Mouse (Mus musculus): Measurements from ENCODE around the gene Atp13a3. TPM values are rescaled to one million over a fixed set of nuclear protein-coding genes. Genes with fewer than 3 reads are reported as not detected.
A peak's percentile ranks its signal among the peaks of the same experiment; 100 is the strongest.

Atp13a3 gene
- total RNA-seq, 2 experiments from 2014 or later = 128 to 161 TPM

- ATAC-seq (replicated peaks; ENCODE audit: low FRiP score, low TSS enrichment, poor library complexity, severe bottlenecking) = no peak
These were observed 18.3 kb upstream of the Atp13a3 start for GRCm38 (mm10) chr16:30424053-30424452.

- no peak for ATAC-seq (replicated peaks; ENCODE audit: low FRiP score, low TSS enrichment, poor library complexity, severe bottlenecking)
These were observed 10.9 kb upstream of the Atp13a3 start for GRCm38 (mm10) chr16:30416707-30417106.

GRCm38 (mm10) chr16:30416284-30416683 is 10.5 kb upstream of the Atp13a3 start:
- ATAC-seq (replicated peaks; ENCODE audit: low FRiP score, low TSS enrichment, poor library complexity, severe bottlenecking) = no peak; the same call in 1 of the 2 replicates

- ATAC-seq (replicated peaks; ENCODE audit: low FRiP score, low TSS enrichment, poor library complexity, severe bottlenecking) = no peak
These were observed 6.9 kb upstream of the Atp13a3 start for GRCm38 (mm10) chr16:30412680-30413079.

- ATAC-seq (replicated peaks; ENCODE audit: low FRiP score, low TSS enrichment, poor library complexity, severe bottlenecking) = peak; percentile 28; the same call in 1 of the 2 replicates
These were observed 5.1 kb upstream of the Atp13a3 start for GRCm38 (mm10) chr16:30410914-30411313.

GRCm38 (mm10) chr16:30407513-30407912 is 1.7 kb upstream of the Atp13a3 start:
- peak; percentile 65 for ATAC-seq (replicated peaks; ENCODE audit: low FRiP score, low TSS enrichment, poor library complexity, severe bottlenecking)

GRCm38 (mm10) chr16:30403528-30403927 is 2.2 kb downstream of the Atp13a3 start:
- no peak for ATAC-seq (replicated peaks; ENCODE audit: low FRiP score, low TSS enrichment, poor library complexity, severe bottlenecking)

- peak; percentile 46 for ATAC-seq (replicated peaks; ENCODE audit: low FRiP score, low TSS enrichment, poor library complexity, severe bottlenecking)
These were observed 8.4 kb downstream of the Atp13a3 start for GRCm38 (mm10) chr16:30397127-30398057.

- no peak for ATAC-seq (replicated peaks; ENCODE audit: low FRiP score, low TSS enrichment, poor library complexity, severe bottlenecking)
These were observed 10.6 kb downstream of the Atp13a3 start for GRCm38 (mm10) chr16:30395136-30395535.

- no peak for ATAC-seq (replicated peaks; ENCODE audit: low FRiP score, low TSS enrichment, poor library complexity, severe bottlenecking)
These were observed 15.0 kb downstream of the Atp13a3 start for GRCm38 (mm10) chr16:30390650-30391340.

- no peak for ATAC-seq (replicated peaks; ENCODE audit: low FRiP score, low TSS enrichment, poor library complexity, severe bottlenecking)
These were observed 15.7 kb downstream of the Atp13a3 start for GRCm38 (mm10) chr16:30389831-30390649.

- peak; percentile 62 for ATAC-seq (replicated peaks; ENCODE audit: low FRiP score, low TSS enrichment, poor library complexity, severe bottlenecking)
These were observed 16.5 kb downstream of the Atp13a3 start for GRCm38 (mm10) chr16:30389210-30389684.

- peak; percentile 82 for ATAC-seq (replicated peaks; ENCODE audit: low FRiP score, low TSS enrichment, poor library complexity, severe bottlenecking)
These were observed 17.1 kb downstream of the Atp13a3 start for GRCm38 (mm10) chr16:30388522-30389209.

- ATAC-seq (replicated peaks; ENCODE audit: low FRiP score, low TSS enrichment, poor library complexity, severe bottlenecking) = 0 out of 2 replicates have a peak, but pooled peaks have one; percentile 15
These were observed 17.8 kb downstream of the Atp13a3 start for GRCm38 (mm10) chr16:30387871-30388460.

- ATAC-seq (replicated peaks; ENCODE audit: low FRiP score, low TSS enrichment, poor library complexity, severe bottlenecking) = no peak
These were observed 18.8 kb downstream of the Atp13a3 start for GRCm38 (mm10) chr16:30386911-30387439.

GRCm38 (mm10) chr16:30385531-30385930 is 20.2 kb downstream of the Atp13a3 start:
- ATAC-seq (replicated peaks; ENCODE audit: low FRiP score, low TSS enrichment, poor library complexity, severe bottlenecking) = no peak

GRCm38 (mm10) chr16:30376237-30376636 is 29.5 kb downstream of the Atp13a3 start:
- no peak for ATAC-seq (replicated peaks; ENCODE audit: low FRiP score, low TSS enrichment, poor library complexity, severe bottlenecking)

- no peak for ATAC-seq (replicated peaks; ENCODE audit: low FRiP score, low TSS enrichment, poor library complexity, severe bottlenecking)
These were observed 30.8 kb downstream of the Atp13a3 start for GRCm38 (mm10) chr16:30374927-30375326.

All from megakaryocyte-erythroid progenitor cell, adult 5-6 weeks (primary cell).